Mouse (Mus musculus): ENCODE measurements around the gene Ifngr1. TPM values are rescaled to one million over a fixed set of nuclear protein-coding genes. Genes with fewer than 3 reads are reported as not detected.

Ifngr1 gene
- total and polyA plus RNA-seq, 2 experiments from 2014 or later, result 14.8 to 22.4 TPM

GRCm38 (mm10) chr10:19613111-19613753 is 21.5 kb downstream of the Ifngr1 start:
- H3K36me3 ChIP-seq (ENCODE audit: insufficient read depth, low read length), result 0 out of 2 replicates have a peak, but pooled peaks cover 3% of the 10 kb centered on the region
- 59% methylated on average over 7 of the region's 7 CpGs for WGBS
- H3K9ac ChIP-seq (replicated peaks; ENCODE audit: low read length, poor library complexity, severe bottlenecking), result no peak overlapping the region
- no peak overlapping the region for H3K27ac ChIP-seq (ENCODE audit: low read depth, low read length)
- H3K4me1 ChIP-seq (ENCODE audit: insufficient read depth, low read length), result no peaks in the 10 kb centered on the region
- DNase-seq (ENCODE audit: low spot score) (no peak), ATAC-seq (ENCODE audit: low FRiP score) (no peak)
- H3K4me2 ChIP-seq (ENCODE audit: low read depth, low read length, poor library complexity, severe bottlenecking), result no peak overlapping the region
- H3K9me3 ChIP-seq (ENCODE audit: low read length), result no peaks in the 10 kb centered on the region
- no peak for TF ChIP-seq CTCF (IDR thresholded peaks at IDR 0.05)
- H3K4me3 ChIP-seq (ENCODE audit: low read depth, low read length), result no peak overlapping the region
- H3K27me3 ChIP-seq (ENCODE audit: insufficient read depth, low read length), result no peaks in the 10 kb centered on the region

GRCm38 (mm10) chr10:19619736-19620135 is 28.0 kb downstream of the Ifngr1 start:
- Histone ChIP-seq H3K4me1 (ENCODE audit: insufficient read depth, low read length) (no peaks in the 10 kb centered on the region), H3K27me3 (ENCODE audit: insufficient read depth, low read length) (no peaks in the 10 kb centered on the region), H3K4me3 (ENCODE audit: low read depth, low read length) (no peak overlapping the region), H3K9me3 (ENCODE audit: low read length) (no peaks in the 10 kb centered on the region), H3K9ac (replicated peaks; ENCODE audit: low read length, poor library complexity, severe bottlenecking) (no peak overlapping the region), H3K4me2 (ENCODE audit: low read depth, low read length, poor library complexity, severe bottlenecking) (no peak overlapping the region), H3K27ac (ENCODE audit: low read depth, low read length) (no peak overlapping the region), H3K36me3 (ENCODE audit: insufficient read depth, low read length) (no peaks in the 10 kb centered on the region)
- WGBS, result 62% methylated on average over 5 of the region's 5 CpGs
- DNase-seq (ENCODE audit: low spot score) (no peak), ATAC-seq (ENCODE audit: low FRiP score) (no peak)
- TF ChIP-seq CTCF (IDR thresholded peaks at IDR 0.05), result no peak

GRCm38 (mm10) chr10:19621408-19622048 is 29.8 kb downstream of the Ifngr1 start, which contains the start of gene Il22ra2:
TSS of gene Il22ra2 (plus strand) at chr10:19621998.
- Histone ChIP-seq H3K4me3 (ENCODE audit: low read depth, low read length) (no peak within 1 kb of the TSS), H3K4me2 (ENCODE audit: low read depth, low read length, poor library complexity, severe bottlenecking) (no peak within 1 kb of the TSS), H3K27ac (ENCODE audit: low read depth, low read length) (no peak within 1 kb of the TSS), H3K9me3 (ENCODE audit: low read length) (no peaks in the 10 kb centered on the region), H3K9ac (replicated peaks; ENCODE audit: low read length, poor library complexity, severe bottlenecking) (no peak within 1 kb of the TSS), H3K36me3 (ENCODE audit: insufficient read depth, low read length) (no peaks in the 10 kb centered on the region), H3K27me3 (ENCODE audit: insufficient read depth, low read length) (no peaks in the 10 kb centered on the region), H3K4me1 (ENCODE audit: insufficient read depth, low read length) (no peaks in the 10 kb centered on the region)
- no peak for ATAC-seq (ENCODE audit: low FRiP score)
- DNase-seq (ENCODE audit: low spot score), result no peak
- 81% methylated on average over 2 of the region's 2 CpGs for WGBS
- no peak for TF ChIP-seq CTCF (IDR thresholded peaks at IDR 0.05)

GRCm38 (mm10) chr10:19624617-19625016 is 32.9 kb downstream of the Ifngr1 start:
- no peaks in the 10 kb centered on the region for H3K36me3 ChIP-seq (ENCODE audit: insufficient read depth, low read length)
- H3K4me3 ChIP-seq (ENCODE audit: low read depth, low read length), result no peak overlapping the region
- no peak for TF ChIP-seq CTCF (IDR thresholded peaks at IDR 0.05)
- no peaks in the 10 kb centered on the region for H3K27me3 ChIP-seq (ENCODE audit: insufficient read depth, low read length)
- ATAC-seq (ENCODE audit: low FRiP score), result no peak
- no peak for DNase-seq (ENCODE audit: low spot score)
- 93% methylated on average over 1 of the region's 1 CpGs for WGBS
- no peaks in the 10 kb centered on the region for H3K4me1 ChIP-seq (ENCODE audit: insufficient read depth, low read length)
- no peak overlapping the region for H3K9ac ChIP-seq (replicated peaks; ENCODE audit: low read length, poor library complexity, severe bottlenecking)
- no peaks in the 10 kb centered on the region for H3K9me3 ChIP-seq (ENCODE audit: low read length)
- no peak overlapping the region for H3K4me2 ChIP-seq (ENCODE audit: low read depth, low read length, poor library complexity, severe bottlenecking)
- no peak overlapping the region for H3K27ac ChIP-seq (ENCODE audit: low read depth, low read length)

GRCm38 (mm10) chr10:19627342-19627741 is 35.6 kb downstream of the Ifngr1 start:
- DNase-seq (ENCODE audit: low spot score) (no peak), ATAC-seq (ENCODE audit: low FRiP score) (no peak)
- Histone ChIP-seq H3K9ac (replicated peaks; ENCODE audit: low read length, poor library complexity, severe bottlenecking) (no peak overlapping the region), H3K27me3 (ENCODE audit: insufficient read depth, low read length) (no peaks in the 10 kb centered on the region), H3K4me2 (ENCODE audit: low read depth, low read length, poor library complexity, severe bottlenecking) (no peak overlapping the region), H3K27ac (ENCODE audit: low read depth, low read length) (no peak overlapping the region), H3K4me3 (ENCODE audit: low read depth, low read length) (no peak overlapping the region), H3K9me3 (ENCODE audit: low read length) (no peaks in the 10 kb centered on the region), H3K4me1 (ENCODE audit: insufficient read depth, low read length) (no peaks in the 10 kb centered on the region), H3K36me3 (ENCODE audit: insufficient read depth, low read length) (no peaks in the 10 kb centered on the region)
- 95% methylated on average over 2 of the region's 2 CpGs for WGBS
- TF ChIP-seq CTCF (IDR thresholded peaks at IDR 0.05), result no peak

- WGBS, result 88% methylated on average over 4 of the region's 4 CpGs
- Histone ChIP-seq H3K4me1 (ENCODE audit: insufficient read depth, low read length) (no peaks in the 10 kb centered on the region), H3K9ac (replicated peaks; ENCODE audit: low read length, poor library complexity, severe bottlenecking) (no peak overlapping the region), H3K9me3 (ENCODE audit: low read length) (no peaks in the 10 kb centered on the region), H3K27me3 (ENCODE audit: insufficient read depth, low read length) (no peaks in the 10 kb centered on the region), H3K27ac (ENCODE audit: low read depth, low read length) (no peak overlapping the region), H3K4me2 (ENCODE audit: low read depth, low read length, poor library complexity, severe bottlenecking) (no peak overlapping the region), H3K4me3 (ENCODE audit: low read depth, low read length) (no peak overlapping the region), H3K36me3 (ENCODE audit: insufficient read depth, low read length) (no peaks in the 10 kb centered on the region)
- ATAC-seq (ENCODE audit: low FRiP score), result no peak
- DNase-seq (ENCODE audit: low spot score), result no peak
- TF ChIP-seq CTCF (IDR thresholded peaks at IDR 0.05), result no peak
Observed at GRCm38 (mm10) chr10:19627748-19628147, 36.0 kb downstream of the Ifngr1 start.
